21 mouse cellular contexts compared by ENCODE assay signal in the genomic region with DNA sequence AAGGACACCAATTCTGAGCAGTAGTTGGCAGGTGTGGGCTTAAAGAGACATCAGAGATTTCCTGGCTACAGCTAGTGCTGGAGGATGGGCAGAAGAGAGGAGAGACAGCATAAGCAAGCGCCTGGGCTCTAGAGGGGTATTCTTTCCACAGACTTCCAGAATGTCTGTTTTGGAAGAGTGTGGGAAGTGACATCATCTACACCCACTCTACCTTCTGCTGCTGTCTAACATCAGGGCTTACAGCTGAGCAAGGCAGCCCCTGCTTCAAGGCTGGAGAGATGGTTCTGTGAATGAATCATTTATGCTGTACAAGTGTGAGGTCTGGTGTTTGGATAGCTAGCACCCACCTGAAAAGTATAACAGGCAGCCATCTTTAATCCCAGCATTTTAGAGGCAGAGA. TPM values are rescaled to one million over a fixed set of nuclear protein-coding genes. Genes with fewer than 3 reads are reported as not detected.
A peak's percentile ranks its signal among the peaks of the same experiment; 100 is the strongest.
DNase-seq lines count a peak whose midpoint lies in the region.
"Had no signal": no experiment of that assay in that cellular context is flagged by ENCODE, and none has a peak within 500 bp of the region (broad histone marks: within the 10 kb centered on the region; RNA-seq: fewer than 3 reads in every experiment).

No protein-coding gene starts in this region.

- intact Hi-C loops in left cerebral cortex, postnatal 14 days (cut with DNase I): no loop called here

- peak; percentile 51 for DNase-seq in layer of hippocampus, adult 9-11 months
- DNase-seq in layer of hippocampus, adult 9-10 months (ENCODE audit: low spot score): no peak
- DNase-seq in right cerebral cortex, adult 2 months (ENCODE audit: low spot score in 2 of 2): peak; percentile 62 to 63
- no peak for DNase-seq in right cerebral cortex, postnatal 4 days
- peak; percentile 47 to 57 for DNase-seq in left cerebral cortex, postnatal 14 days (ENCODE audit: low spot score in 2 of 2)
- DNase-seq in telencephalon, adult 2 months (ENCODE audit: low read depth, low spot score): peak; percentile 86
- no peak for DNase-seq in spleen, postnatal 4 days (ENCODE audit: low spot score in 2 of 2)
- DNase-seq: adrenal gland, adult 2 months; cerebellum, adult 9-11 months; embryo, embryonic 11 days; gastrocnemius, adult 2 months; gastrocnemius, postnatal 36 days; heart, adult 18-20 months; heart, postnatal 10 days; kidney, adult 9 months; kidney, postnatal 10 days; liver; lung, adult 2 months; lung, postnatal 10 days; thymus, adult 2 months; thymus, postnatal 36 days had no signal

RNA-seq across cellular contexts. Expression of gene Cacna1e, which starts 18.3 kb away (rescaled TPM):
- total RNA-seq in left cerebral cortex, postnatal 14 days (2021): 100 to 1,000 TPM; 151 to 157 TPM

Comparison
In these comparisons a context has a peak if more than half of its experiments do, and no peak if none do; other contexts are left out.
1. DNase-seq: peak in layer of hippocampus, adult 9-11 months (single experiment), right cerebral cortex, adult 2 months (2 of 2), left cerebral cortex, postnatal 14 days (2 of 2) and telencephalon, adult 2 months (single experiment); none in layer of hippocampus, adult 9-10 months (single experiment), right cerebral cortex, postnatal 4 days (single experiment) and spleen, postnatal 4 days (0 of 2).